Mouse (Mus musculus) spleen, adult 2 months (tissue): Measurements from ENCODE around the gene Scnn1a. TPM values are rescaled to one million over a fixed set of nuclear protein-coding genes. Genes with fewer than 3 reads are reported as not detected.

Source experiments
- DNase-seq, 2 experiments: peaks; one replicate each; pipeline versions ENCODE4 v3.0.0 to v3.0.0-alpha.2; 2012 to 2021; ENCODE audit warnings: low spot score in 2 of 2, low read depth in 1 of 2
- H3K27ac ChIP-seq: fragments of 200-500 bp; 2 replicates; pipeline ENCODE4 v1.5.1; 2012; ENCODE audit warnings: low read length, inconsistent platforms; ENCODE audit not compliant: insufficient read depth
- H3K27me3 ChIP-seq: fragments of 200-500 bp; 2 replicates; pipeline ENCODE4 v1.6.1; 2012; ENCODE audit warnings: mild to moderate bottlenecking, moderate library complexity, low read length, inconsistent platforms; ENCODE audit not compliant: control insufficient read depth, insufficient read depth
- H3K36me3 ChIP-seq: fragments of 200-500 bp; 2 replicates; pipeline ENCODE4 v1.6.1; 2012; ENCODE audit warnings: mild to moderate bottlenecking, low read length, inconsistent platforms; ENCODE audit not compliant: control insufficient read depth, insufficient read depth
- H3K4me1 ChIP-seq: fragments of 200-500 bp; 2 replicates; pipeline ENCODE4 v1.6.1; 2011; ENCODE audit warnings: inconsistent platforms; ENCODE audit not compliant: control insufficient read depth, insufficient read depth, insufficient read length
- H3K4me3 ChIP-seq: fragments of 200-500 bp; 2 replicates; pipeline ENCODE4 v1.5.1; 2011; ENCODE audit warnings: mild to moderate bottlenecking, inconsistent platforms; ENCODE audit not compliant: insufficient read depth, insufficient read length; ENCODE audit errors: extremely low read depth
- CTCF ChIP-seq: fragments of 200-500 bp; IDR thresholded peaks from 2 replicates; pipeline ENCODE4 v1.5.1; 2011; ENCODE audit warnings: mild to moderate bottlenecking, inconsistent platforms; ENCODE audit not compliant: insufficient read depth, insufficient read length, insufficient replicate concordance; ENCODE audit errors: extremely low read depth
- POLR2A ChIP-seq: fragments of 200-500 bp; IDR thresholded peaks from 2 replicates; pipeline ENCODE4 v1.6.1; 2011; ENCODE audit warnings: low read depth, low read length, inconsistent platforms
- WGBS: fragments of 180-500 bp; shearing (Covaris S2); methylation state at CpG from one replicate; pipeline ENCODE4 v1.1.7; 2018; 5-methylcytosine and 5-hydroxymethylcytosine counted together
- polyA plus RNA-seq: library from polyadenylated mRNA; depleted of rRNA; stranded (reverse); fragments of >200 nt; gene quantifications from 2 replicates; pipeline ENCODE4 v1.2.3, GENCODE M21; 2012; rRNA removed

Scnn1a gene
- polyA plus RNA-seq, 1 experiment = 1.5 TPM

DNA sequence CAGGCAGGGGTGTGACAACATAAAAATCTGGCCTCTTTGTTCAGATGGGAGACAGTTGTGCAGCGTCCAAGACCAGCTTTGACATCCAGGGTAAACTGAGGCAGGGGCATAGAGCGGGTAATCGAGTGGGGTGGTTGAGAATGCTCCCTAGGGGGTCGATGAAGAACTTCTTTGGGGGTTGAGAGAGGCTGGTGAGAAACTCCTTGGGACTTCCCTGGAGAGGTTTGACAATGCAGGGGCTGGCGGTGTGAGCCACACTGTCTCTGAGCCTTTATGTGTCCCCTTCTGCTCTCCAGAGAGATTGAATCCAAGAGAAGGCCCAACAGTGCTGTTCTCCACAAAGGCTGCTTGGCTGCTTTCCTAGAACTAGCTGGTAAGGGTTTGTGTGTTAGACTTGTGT is 69.4 kb downstream of the Scnn1a start:
- TF ChIP-seq POLR2A = no peak
- no peak for TF ChIP-seq CTCF
- Histone ChIP-seq H3K4me3 (no peak overlapping the region), H3K27me3 (no peaks in the 10 kb centered on the region), H3K4me1 (no peaks in the 10 kb centered on the region), H3K27ac (no peak overlapping the region), H3K36me3 (no peaks in the 10 kb centered on the region)
- DNase-seq = no peak
- 81% methylated on average over 5 of the region's 5 CpGs for WGBS

Other genes with a start within 250 kb of the Scnn1a start
- gene Chd4, start 224.7 kb upstream of the Scnn1a start, polyA plus RNA-seq = 87.4 and 196 TPM in 2 replicates
- 14.0 and 16.2 TPM in 2 replicates for gene Nop2, start 188.8 kb upstream of the Scnn1a start, polyA plus RNA-seq
- 58.0 and 66.8 TPM in 2 replicates for gene Iffo1, start 175.4 kb upstream of the Scnn1a start, polyA plus RNA-seq
- 1,160 and 1,333 TPM in 2 replicates for gene Gapdh, start 154.2 kb upstream of the Scnn1a start, polyA plus RNA-seq
- gene Ncapd2, start 129.0 kb upstream of the Scnn1a start, polyA plus RNA-seq = 84.6 and 110 TPM in 2 replicates
- 21.2 and 29.4 TPM in 2 replicates for gene Mrpl51, start 128.9 kb upstream of the Scnn1a start, polyA plus RNA-seq
- 41.7 and 46.8 TPM in 2 replicates for gene Vamp1, start 105.1 kb upstream of the Scnn1a start, polyA plus RNA-seq
- gene Tapbpl, start 88.8 kb upstream of the Scnn1a start, polyA plus RNA-seq = 24.4 and 38.0 TPM in 2 replicates
- gene Cd27, start 83.6 kb upstream of the Scnn1a start, polyA plus RNA-seq = 87.3 and 98.7 TPM in 2 replicates
- gene Tuba3a, start 34.6 kb upstream of the Scnn1a start, polyA plus RNA-seq = not detected in 2 replicates
- gene Ltbr, start 6.8 kb upstream of the Scnn1a start, polyA plus RNA-seq = 22.8 and 24.5 TPM in 2 replicates
- 51.3 and 63.7 TPM in 2 replicates for gene Tnfrsf1a, start 28.7 kb downstream of the Scnn1a start, polyA plus RNA-seq
- not detected in 2 replicates for gene Plekhg6, start 60.1 kb downstream of the Scnn1a start, polyA plus RNA-seq
- gene Cd9, start 174.1 kb downstream of the Scnn1a start, polyA plus RNA-seq = 68.0 and 68.5 TPM in 2 replicates
- 42.9 TPM in 2 replicates for gene Vwf, start 226.1 kb downstream of the Scnn1a start, polyA plus RNA-seq